Mouse (Mus musculus) stomach, postnatal 0 days (tissue): ENCODE data around the gene Klhl36.

ENCODE experiments used
- CTCF ChIP-seq: IDR thresholded peaks from 2 replicates; pipeline ENCODE4 v1.5.1; 2016; ENCODE audit warnings: antibody characterized with exemption, low read depth, mild to moderate bottlenecking, moderate library complexity
- EP300 ChIP-seq: optimal IDR thresholded peaks from 2 replicates; pipeline ENCODE3; 2016; ENCODE audit warnings: antibody characterized with exemption

DNA sequence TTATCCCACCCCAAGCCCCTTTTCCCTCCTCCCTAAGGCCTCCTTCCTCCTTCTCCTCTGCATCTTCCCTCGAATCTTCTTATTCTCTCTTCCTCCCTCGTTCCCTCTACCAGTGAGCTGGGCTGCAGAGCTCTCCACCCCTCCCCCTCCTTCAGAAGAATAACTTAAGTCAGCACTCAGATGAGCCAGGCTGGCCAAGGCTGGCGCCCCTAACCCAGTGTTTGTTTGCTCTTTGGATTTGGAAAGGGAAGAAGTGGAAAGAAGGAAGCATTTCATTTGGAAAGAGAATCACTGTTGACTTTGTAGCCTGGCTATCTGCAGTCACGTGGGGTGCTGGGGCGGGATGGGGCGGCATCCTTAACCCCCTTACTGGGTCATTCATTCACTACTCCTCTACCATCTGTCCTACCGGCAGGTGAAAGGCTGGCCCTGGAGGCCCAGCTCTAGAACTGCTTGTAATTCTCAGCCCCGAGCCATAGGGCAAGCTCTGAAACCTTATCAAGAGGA lies 21.1 kb upstream of the Klhl36 start:
- TF ChIP-seq CTCF (no peak), EP300 (no peak)
